Mouse (Mus musculus): ENCODE results near the gene Cacna1c.

The Cacna1c gene

DNA sequence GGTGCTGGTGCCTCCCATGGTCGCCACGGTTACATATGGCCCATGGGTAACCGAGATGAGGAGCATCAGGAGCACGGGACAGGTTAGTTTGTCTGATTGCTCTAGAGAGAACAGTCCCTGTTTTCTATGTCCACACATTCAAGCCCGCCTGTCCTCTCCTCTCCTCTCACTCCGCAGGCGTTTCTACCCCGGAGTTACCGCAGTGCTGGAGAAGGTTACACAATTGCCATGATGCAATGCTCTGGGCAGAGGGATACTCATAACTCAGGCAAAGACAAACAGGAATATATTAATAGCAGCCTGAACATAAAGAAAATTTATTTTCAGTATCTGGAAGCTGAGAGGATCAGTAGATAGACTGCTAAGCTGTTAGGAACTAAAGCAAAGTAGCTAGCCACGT lies 58.5 kb downstream of the Cacna1c start:
- DNase-seq = peak; percentile 44

DNA sequence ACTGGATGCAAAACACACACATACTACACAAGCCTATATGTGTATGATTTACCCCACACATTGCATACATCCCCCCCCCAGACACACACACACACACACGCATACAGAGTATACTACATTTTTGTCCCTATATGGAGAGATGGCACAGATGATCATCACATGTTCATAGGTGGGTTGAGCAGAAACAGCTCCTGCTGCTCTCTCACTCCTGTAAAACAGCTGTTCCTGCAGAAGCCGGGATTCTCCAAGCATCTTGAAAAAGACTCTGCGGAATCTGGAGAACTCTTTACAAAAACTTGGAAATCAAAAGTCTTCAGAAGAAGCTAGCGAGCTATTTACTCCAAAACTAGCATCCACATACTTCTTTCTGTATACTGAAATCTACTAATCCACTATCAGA lies 63.4 kb downstream of the Cacna1c start:
- DNase-seq = no peak

GRCm38 (mm10) chr6:119132111-119132735 lies 64.0 kb downstream of the Cacna1c start:
- DNase-seq = no peak

GRCm38 (mm10) chr6:119129664-119130063 lies 66.6 kb downstream of the Cacna1c start:
- DNase-seq = peak; percentile 82

- no peak for DNase-seq
These were observed 67.7 kb downstream of the Cacna1c start for GRCm38 (mm10) chr6:119128521-119128920.

DNA sequence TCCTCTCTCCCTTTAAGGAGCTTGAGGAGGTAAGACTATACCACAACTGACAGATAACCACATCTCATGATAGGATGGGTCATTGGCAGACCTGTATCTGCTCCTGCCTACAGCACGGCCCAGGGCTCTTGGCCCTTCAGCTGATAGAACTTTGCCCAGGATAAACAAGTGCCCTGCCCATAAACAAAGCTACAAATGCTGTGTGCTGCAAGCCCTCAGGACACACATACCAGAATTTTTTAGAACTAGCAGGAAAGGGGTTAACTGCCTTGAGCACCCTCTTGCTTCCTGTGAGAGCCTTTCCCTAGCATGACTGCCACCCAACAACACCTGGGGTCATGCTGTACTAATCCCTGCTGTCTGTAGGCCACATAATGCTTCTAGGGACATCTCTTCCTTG lies 68.1 kb downstream of the Cacna1c start:
- DNase-seq = no peak

DNA sequence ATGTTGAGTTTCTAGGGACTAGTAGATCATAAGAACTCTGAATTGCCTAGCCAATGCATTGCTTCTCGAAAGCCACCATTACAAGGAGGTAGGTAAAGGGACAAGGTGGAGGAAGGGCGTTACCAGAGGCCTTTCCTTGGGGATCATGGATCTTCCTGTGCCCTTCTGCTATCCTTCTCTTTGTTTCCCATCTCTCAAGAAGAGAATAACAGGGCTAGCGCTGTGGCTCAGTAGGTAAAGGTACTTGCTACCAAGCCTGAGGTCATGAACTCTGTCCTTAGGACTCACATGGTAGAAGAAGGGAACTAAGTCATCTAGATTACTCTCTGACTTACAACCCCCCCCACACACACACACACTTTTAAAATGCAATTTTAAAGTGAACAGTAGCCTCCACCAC lies 69.2 kb downstream of the Cacna1c start:
- no peak for DNase-seq

DNA sequence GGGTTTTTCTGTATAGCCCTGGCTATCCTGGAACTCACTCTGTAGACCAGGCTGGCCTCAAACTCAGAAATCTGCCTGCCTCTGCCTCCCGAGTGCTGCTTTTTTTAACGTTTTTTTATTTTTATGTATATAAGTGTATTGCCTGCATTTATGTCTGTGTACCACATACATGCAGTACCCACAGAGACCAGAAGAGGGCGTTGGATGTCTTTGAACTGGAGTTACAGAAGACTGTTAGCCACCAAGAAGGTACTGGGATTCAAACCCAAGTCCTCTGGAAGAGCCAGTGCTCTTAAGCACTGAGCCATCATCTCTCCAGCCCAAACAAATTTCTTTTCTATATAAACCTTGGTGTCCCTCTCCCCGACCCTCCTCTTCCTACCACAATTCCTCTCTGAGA lies 77.8 kb downstream of the Cacna1c start:
- DNase-seq = no peak

DNA sequence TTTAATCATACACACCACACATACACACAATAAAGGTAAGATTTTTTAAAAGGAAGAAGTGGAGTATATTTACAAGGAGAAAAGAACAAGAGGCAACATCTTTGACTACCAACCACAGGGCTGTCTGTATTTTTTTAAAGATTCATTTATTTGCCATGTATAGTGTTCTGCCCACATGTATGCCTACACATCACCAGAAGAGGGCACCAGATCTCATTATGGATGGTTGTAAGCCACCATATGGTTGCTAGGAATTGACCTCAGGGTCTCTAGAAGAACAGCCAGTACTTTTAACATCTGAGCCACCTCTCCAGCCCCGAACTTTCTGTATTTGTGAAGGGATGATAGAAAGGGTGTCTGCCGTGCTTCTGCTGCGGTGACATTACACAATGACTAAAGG lies 79.9 kb downstream of the Cacna1c start:
- DNase-seq = no peak

- DNase-seq = no peak
These were observed 82.9 kb downstream of the Cacna1c start for GRCm38 (mm10) chr6:119113362-119113761.

DNA sequence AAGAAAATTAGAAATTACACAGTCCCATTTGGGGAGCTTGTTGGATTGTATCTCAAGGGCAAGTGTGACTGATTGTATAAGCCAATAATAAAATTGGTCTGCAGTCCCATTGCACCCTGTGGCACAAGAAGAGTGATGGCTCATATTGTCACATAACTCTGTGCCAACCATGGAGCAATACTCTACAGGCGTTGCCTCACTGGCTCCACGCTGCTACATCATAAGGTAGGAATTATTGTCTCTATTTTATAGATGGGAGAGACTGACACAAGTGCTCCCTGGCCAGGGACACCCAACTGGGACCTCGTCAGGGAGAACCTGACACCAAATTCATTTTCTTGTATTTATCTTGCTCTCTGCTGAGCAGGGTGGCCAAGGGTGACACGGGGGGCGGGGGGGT lies 85.8 kb downstream of the Cacna1c start:
- no peak for DNase-seq

DNA sequence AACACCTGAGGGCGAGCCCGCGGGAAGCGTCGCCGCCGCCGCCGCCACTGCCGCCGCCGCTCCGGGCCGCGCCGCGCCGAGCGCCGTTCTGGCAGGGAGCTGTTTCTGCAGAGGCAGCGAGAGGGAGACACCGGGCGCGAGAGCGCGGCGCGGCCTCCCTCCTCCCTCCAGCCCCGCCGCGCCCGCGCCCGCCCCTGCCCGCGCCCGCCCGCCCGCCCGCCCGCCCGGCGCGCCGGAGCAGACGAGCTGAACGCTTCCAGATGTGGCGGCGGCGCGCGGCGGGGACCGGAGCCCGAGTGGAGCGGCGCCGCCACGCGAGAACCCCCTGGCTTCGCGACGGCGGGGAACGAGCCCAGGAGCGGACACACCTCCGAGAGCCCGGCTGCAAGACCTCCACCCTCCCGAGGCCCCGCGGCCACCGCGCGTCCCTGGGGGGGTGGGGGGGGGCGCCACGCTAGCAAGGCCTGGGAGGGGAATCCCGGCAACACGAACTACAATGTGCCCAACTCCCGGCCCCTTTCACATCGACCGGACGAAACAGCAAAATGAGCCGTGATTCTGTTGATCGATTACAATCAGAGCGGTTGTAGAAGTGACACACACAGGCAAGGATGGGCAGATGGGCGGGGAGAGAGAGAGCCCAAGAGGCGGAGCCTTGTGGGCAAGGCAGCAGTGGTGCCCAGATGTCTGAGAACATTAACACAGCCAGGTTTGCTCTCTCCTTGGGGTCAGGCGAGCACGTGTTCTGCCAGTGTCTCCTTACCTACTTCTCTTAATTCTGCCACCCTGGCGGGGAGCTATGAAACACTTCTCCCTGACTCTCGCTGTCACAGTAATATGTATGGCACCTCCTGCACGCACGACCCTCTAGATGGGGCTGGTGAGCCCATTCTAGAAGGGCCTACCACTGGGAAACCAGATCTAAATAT lies 87.5 kb downstream of the Cacna1c start:
- DNase-seq = peak; percentile 67

DNA sequence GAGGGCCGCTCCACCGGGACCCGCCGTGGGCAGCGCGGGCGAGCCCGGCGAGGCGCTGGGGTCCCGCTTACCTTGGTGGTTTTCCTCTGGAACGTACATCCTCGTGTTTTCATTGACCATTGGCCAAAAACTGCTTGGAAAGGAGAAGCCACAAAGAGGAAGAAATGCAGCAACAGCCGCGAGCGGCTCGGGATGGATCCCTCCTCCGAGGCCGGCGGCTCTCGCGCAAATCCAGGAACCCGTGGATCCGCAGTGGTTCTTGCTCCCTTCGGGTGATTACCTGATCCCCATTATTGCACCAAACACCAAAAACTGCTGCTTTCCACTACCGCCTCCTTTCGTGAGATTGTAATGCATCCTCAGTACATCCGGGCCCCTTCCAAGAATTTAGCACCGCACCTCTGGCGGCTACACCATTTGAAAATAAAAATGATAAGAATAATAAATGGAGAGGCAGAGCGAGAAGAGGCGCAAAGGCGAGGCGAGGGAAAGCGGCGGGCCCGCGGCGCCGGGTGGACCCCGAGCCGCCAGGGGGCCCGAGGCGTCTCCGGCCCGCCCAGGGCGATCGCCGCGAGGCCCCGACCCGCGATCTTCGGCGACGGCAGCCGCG lies 88.3 kb downstream of the Cacna1c start:
- DNase-seq = no peak

DNA sequence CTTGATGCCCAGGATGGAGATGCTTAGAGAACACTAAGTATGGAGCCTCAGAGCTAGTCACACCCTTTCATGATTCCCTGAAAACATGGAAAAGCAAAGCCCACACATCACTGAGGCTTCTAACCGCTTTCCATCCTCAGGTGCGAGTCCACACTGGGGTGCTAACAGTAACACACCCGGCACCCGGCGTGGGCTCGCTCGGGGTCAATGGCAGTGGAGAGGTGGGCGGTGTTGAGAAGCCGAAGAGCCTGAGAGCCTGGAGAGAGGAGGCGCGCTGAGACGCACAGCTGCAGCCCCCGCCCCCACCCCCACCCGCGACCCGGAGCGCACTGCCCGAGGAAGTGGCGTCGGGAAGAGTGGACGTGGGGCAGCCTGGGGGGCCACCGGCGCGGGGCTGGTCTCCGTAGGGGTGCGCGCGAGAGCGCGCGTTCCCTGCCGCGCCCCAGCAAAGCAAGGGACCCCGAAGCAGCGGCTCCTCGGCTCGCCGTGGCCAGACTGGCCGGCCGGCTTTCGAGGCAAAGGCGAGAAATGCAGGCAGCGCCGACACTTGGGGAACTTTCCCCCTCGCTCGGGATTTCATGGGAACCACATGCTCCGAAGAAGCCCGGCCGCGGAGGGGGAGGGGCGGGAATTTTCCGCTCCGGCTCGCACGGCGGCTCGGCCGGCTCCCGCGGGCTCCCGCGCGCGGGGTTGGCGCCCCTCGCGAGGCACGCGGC lies 88.9 kb downstream of the Cacna1c start:
- peak; percentile 70 for DNase-seq

DNA sequence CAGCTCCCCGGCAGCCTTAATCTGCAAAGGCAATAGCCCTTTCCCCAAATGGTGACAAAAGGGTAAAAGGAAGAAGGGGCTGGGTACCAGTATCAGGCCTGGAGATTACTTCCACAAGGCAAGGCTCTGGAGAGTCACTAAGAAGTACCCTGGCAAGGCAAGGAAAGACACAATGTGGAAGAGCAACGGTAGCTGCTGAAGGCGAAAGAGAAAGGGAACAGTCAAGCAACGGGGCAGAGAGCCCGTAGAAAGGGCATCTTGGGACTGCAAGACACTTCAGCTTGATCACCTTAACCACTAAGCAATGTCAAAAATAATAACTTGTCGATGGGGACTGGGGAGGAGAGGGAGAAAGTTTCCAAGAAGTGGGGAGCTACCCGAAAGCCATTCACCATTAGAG lies 89.5 kb downstream of the Cacna1c start:
- DNase-seq = no peak

DNA sequence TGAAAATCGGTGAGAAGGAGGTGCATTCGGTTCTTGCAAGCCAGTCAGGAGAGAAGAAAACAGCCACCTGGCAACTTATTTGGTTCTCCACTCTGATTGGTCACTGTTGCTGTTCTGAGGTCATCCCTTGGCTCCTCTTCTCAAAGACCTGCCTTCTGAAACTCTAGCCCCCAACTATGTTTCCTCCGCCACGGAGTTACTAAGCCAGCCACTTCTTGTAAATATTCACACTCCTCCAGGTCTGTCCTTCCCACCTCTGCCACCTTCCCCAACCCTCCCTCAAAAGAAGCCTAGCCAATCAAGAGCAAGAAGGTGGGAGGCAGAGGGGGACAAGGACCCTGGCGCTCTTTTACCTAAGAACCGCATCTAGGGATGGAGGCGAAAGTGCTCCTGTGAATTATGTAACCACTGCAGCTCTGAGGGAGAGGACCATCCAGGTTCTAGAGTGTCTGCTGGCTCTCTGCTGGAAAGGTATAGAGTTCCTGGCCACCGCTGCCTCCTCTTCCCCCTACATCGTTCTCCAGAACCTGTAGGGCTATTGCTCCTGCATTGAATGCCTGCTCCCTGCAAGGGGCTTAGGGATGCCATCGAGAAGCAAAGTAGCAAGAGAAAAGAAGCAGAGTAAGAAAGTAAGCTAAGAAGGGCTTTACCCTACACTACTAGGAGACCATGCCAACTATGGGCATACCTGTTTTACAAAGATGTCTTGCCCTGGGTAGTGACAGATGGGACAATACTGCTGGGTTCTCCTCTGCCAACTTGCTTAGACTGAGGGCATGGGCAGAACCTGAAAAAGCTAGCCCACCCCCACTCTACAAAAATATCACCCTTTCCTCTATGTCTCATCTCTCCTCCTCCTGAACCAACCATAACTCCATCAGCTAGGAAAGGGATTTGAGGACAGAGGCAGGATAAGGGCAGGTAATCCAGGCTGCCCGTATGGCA lies 90.3 kb downstream of the Cacna1c start:
- DNase-seq = no peak

DNA sequence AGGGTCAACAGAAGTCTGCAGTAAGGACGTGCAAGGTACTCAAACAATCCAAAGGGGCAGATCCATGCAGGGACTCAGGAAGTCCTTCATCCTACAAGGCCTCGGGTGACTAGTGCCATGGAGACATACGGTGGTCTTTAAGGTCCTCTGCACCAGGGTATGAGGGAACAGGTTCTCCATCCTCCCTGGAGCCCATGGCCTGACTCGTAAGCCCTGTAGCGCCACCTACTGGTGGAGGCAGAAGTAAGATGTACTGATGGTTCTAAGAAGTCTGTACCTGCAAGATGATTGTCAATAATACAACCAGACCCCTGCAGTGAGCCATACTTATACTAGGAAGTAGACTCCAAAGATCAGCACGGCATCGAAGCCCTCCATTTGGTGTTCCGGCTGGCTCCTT lies 92.0 kb downstream of the Cacna1c start:
- peak; percentile 92 for DNase-seq

DNA sequence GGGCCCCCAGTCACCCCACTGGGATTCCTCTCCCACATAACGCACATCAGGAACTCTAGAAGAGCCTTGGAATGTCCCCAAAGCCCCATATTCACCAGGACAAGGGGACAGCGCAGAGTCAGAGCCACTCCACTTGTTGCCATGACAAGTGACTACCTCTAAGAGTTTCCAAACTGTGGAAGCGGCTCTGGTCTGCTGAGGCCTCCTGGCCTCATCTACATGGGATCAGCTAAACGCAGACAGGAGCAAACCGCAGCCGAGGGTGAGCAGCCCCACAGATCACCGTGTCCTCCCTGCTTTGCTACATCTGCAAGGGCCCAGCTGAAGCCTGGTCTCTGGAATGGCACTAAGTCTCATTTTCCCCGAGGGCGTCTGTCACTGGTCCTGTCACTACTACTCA lies 93.3 kb downstream of the Cacna1c start:
- DNase-seq = no peak

DNA sequence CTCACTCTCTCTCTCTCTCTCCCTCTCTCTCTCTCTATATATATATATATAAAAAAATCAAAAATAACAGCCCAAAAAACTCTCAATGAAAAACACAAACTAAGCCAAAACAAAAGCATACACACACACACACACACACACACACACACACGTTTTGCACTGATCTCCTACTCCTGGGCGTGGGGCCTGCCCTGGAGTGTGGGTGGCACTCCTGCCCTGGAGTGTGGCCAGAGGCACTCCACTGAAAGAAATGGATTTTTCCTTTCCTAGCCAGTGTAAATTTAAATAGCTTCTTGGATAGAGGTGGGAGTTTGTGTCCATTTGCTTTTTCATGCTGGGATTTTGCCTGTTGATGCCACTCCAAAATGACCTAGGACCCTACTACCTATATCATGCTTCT lies 96.9 kb downstream of the Cacna1c start:
- DNase-seq = peak; percentile 50

GRCm38 (mm10) chr6:119096481-119096880 lies 99.7 kb downstream of the Cacna1c start:
- no peak for DNase-seq

DNA sequence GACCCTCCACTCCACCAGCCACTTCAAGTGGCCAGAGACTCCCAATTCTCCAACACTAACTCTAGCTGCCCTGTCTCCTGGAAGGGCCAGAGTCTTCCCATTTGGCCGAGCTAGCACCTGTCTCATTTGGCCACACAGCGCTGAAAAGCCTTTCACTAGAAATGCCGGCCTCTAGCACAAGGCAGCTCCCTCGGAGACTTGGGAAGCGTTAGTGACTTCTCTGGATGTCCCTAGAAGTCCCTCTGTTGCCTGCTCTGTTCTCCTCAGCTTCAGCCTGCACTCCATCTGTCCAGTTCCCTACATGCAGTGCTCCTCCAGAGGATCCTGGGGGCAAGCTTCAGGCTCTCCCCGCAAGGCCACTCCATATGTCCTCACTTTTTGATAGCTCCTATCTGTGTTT lies 101.1 kb downstream of the Cacna1c start:
- DNase-seq = no peak

GRCm38 (mm10) chr6:119089173-119089572 lies 107.0 kb downstream of the Cacna1c start:
- peak; percentile 77 for DNase-seq
